Mouse (Mus musculus) liver, embryonic 13.5 days (tissue): ENCODE measurements around the gene Gatad1. TPM values are rescaled to one million over a fixed set of nuclear protein-coding genes. Genes with fewer than 3 reads are reported as not detected.

Experiments used
- ATAC-seq: fragments of 200-750 bp; cut with Nextera tagmentation; 2 replicates; pipeline ENCODE4 v1.8.0; 2017; ENCODE audit warnings: low read depth, mild to moderate bottlenecking, moderate number of reproducible peaks, moderate library complexity
- DNase-seq: peaks from one replicate; pipeline ENCODE4 v3.0.0; 2022
- H3K27ac ChIP-seq: fragments of 300-500 bp; sonication (generic); 2 replicates; pipeline ENCODE4 v1.5.1; 2015; ENCODE audit warnings: moderate library complexity, mild to moderate bottlenecking, inconsistent platforms
- H3K27me3 ChIP-seq: fragments of 300-500 bp; sonication (generic); 2 replicates; pipeline ENCODE4 v1.6.1; 2015; ENCODE audit warnings: mild to moderate bottlenecking, inconsistent platforms
- H3K36me3 ChIP-seq: fragments of 300-500 bp; sonication (generic); 2 replicates; pipeline ENCODE4 v1.6.1; 2015; ENCODE audit warnings: mild to moderate bottlenecking, inconsistent platforms
- H3K4me1 ChIP-seq: fragments of 300-500 bp; sonication (generic); replicated peaks from 2 replicates; pipeline ENCODE4 v1.6.1; 2015; ENCODE audit warnings: inconsistent platforms
- H3K4me2 ChIP-seq: fragments of 300-500 bp; sonication (generic); 2 replicates; pipeline ENCODE4 v1.6.1; 2015; ENCODE audit warnings: inconsistent platforms, mild to moderate bottlenecking, moderate library complexity
- H3K4me3 ChIP-seq: fragments of 300-500 bp; sonication (generic); replicated peaks from 2 replicates; pipeline ENCODE4 v1.5.1; 2015; ENCODE audit warnings: mild to moderate bottlenecking, inconsistent platforms
- H3K9ac ChIP-seq: fragments of 300-500 bp; sonication (generic); 2 replicates; pipeline ENCODE4 v1.6.1; 2015; ENCODE audit warnings: mild to moderate bottlenecking, inconsistent platforms
- H3K9me3 ChIP-seq: fragments of 300-500 bp; sonication (generic); replicated peaks from 2 replicates; pipeline ENCODE4 v1.6.1; 2016; ENCODE audit warnings: inconsistent platforms
- WGBS: fragments of 180-500 bp; shearing (Covaris S2); methylation state at CpG from one replicate; pipeline ENCODE4 v1.1.7; 2015; ENCODE audit not compliant: insufficient replicate concordance; 5-methylcytosine and 5-hydroxymethylcytosine counted together
- microRNA-seq: library from miRNA; unstranded; fragments of <30 nt; microRNA quantifications from one replicate; pipeline ENCODE4, GENCODE M21; 2016
- polyA plus RNA-seq: library from polyadenylated mRNA; unstranded; fragments of >200 nt; fragmentation: Nextera tagmentation; extraction: Ambion mirVana; gene quantifications from 2 replicates; pipeline ENCODE4 v1.2.1, GENCODE M21; 2015

The Gatad1 gene
- polyA plus RNA-seq, 1 experiment from 2014 or later, result 32.2 TPM

DNA sequence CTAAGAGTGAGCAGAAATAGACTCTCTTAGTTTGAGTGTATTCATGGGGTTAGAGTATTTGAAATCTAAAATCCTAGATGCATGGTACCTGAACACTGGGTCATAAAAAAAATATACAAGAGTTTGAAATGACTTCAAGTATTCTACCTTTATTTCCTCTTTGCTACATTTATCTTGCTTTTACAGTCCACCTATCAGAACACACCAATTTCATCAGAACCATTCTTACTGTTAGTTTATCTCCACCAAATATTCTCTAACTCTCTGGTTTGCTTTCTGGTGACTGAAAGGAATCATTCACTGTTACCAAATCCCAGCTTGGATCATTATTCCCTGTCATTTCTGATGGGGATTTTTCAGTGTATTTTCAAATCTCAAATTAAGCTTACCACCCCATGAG lies 59.8 kb downstream of the Gatad1 start:
- Histone ChIP-seq H3K4me2 (peak overlapping the region; percentile 89), H3K27ac (no peak overlapping the region), H3K4me1 (peaks cover 17% of the 10 kb centered on the region), H3K9ac (peak overlapping the region; percentile 75), H3K4me3 (peak overlapping the region; percentile 73), H3K36me3 (0 out of 2 replicates have a peak, but pooled peaks cover 4% of the 10 kb centered on the region), H3K9me3 (no peaks in the 10 kb centered on the region), H3K27me3 (no peaks in the 10 kb centered on the region)
- ATAC-seq, result no peak
- DNase-seq, result no peak

DNA sequence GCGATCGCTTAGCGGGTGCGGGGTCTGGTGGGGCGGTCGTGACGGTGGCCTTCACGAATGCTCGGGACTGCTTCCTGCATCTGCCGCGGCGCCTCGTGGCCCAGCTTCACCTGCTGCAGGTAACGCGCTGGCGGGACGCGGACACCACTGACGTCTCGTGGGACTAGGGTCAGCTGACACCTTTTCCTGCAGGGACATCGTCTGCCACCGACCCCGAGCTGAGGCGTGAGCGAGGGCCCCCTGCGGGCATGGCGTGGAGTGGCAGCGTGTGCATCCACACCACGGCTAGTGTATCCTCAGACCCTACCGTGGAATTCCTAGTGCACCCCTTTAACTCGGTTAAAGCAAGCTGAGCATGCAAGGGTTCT lies 60.6 kb downstream of the Gatad1 start, which contains the start of gene Rbm48:
TSS of gene Rbm48 (minus strand) at position 187 of the 368 bp plus-strand sequence.
- under 1% methylated on average over 31 of the region's 31 CpGs for WGBS
- peak; percentile 70 for DNase-seq
- Histone ChIP-seq H3K9me3 (no peaks in the 10 kb centered on the region), H3K4me3 (peak within 1 kb of the TSS; percentile 73), H3K27ac (peak within 1 kb of the TSS; percentile 66), H3K9ac (peak within 1 kb of the TSS; percentile 75), H3K36me3 (peaks cover 10% of the 10 kb centered on the region), H3K4me2 (peak within 1 kb of the TSS; percentile 89), H3K4me1 (peaks cover 17% of the 10 kb centered on the region), H3K27me3 (no peaks in the 10 kb centered on the region)
- ATAC-seq, result peak; percentile 66

DNA sequence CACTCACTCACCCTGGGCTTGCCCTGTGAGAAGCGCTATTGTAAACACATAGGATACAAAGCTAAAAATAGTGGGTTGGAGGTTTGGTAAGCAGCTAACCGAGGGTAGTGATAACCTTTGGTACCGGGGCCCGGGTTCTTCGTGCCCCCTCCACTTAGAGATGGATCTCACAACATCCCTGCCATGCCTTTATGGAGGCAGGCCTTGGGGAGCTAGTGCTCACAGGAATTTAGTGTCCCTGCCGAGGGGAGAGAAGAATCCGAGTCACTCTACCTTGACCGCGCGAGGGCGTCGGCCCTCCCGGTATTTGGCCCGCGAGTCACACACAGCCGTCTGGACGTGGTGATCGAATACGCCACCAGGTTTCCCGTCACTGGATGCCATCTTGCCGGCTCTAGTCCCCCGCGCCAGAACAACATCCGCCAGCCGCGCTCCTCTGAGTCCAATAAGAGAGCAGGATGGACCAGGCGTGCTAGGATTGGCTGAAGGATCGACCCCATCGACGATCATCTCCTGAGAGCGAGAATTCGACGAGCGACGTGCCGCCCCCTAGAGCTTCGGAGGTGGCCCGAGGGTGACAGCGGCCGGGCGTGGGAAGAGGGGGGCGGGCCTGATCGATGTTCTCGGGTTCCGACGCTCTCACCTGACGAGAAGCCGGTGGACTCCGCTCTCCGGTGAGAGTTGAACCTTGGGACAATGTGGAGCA lies 61.1 kb downstream of the Gatad1 start, which contains the start of gene Pex1:
TSS of gene Pex1 (plus strand) at position 374 of the 706 bp plus-strand sequence.
- DNase-seq (peak; percentile 92), ATAC-seq (peak; percentile 95)
- no peaks in the 10 kb centered on the region for H3K9me3 ChIP-seq
- peak within 1 kb of the TSS; percentile 75 for H3K9ac ChIP-seq
- H3K27me3 ChIP-seq, result no peaks in the 10 kb centered on the region
- peaks cover 15% of the 10 kb centered on the region for H3K36me3 ChIP-seq
- H3K4me2 ChIP-seq, result peak within 1 kb of the TSS; percentile 89
- H3K4me1 ChIP-seq, result peaks cover 17% of the 10 kb centered on the region
- under 1% methylated on average over 50 of the region's 50 CpGs for WGBS
- H3K4me3 ChIP-seq, result peak within 1 kb of the TSS; percentile 73
- peak within 1 kb of the TSS; percentile 66 for H3K27ac ChIP-seq

Small RNA genes lying within 50 kb of the gene (microRNA-seq; reads per million reads assigned to microRNA genes)
- not detected for gene Gm22926
- gene Gm26238, result not detected

Other genes with a start within 250 kb of the Gatad1 start
- 13.8 and 17.3 TPM in 2 replicates for gene Fam133b, start 113.4 kb downstream of the Gatad1 start, polyA plus RNA-seq
- gene 1700109H08Rik, start 85.6 kb downstream of the Gatad1 start, polyA plus RNA-seq, result 0.82 and 1.3 TPM in 2 replicates
- 4.9 and 7.3 TPM in 2 replicates for gene Pex1, start 61.1 kb downstream of the Gatad1 start, polyA plus RNA-seq
- gene Rbm48, start 60.6 kb downstream of the Gatad1 start, polyA plus RNA-seq, result 6.8 and 7.3 TPM in 2 replicates
- not detected in 2 replicates for gene Tmbim7, start 6.0 kb downstream of the Gatad1 start, polyA plus RNA-seq
- gene Ankib1, start 145.7 kb upstream of the Gatad1 start, polyA plus RNA-seq, result 3.9 and 5.1 TPM in 2 replicates
- 22.9 and 30.5 TPM in 2 replicates for gene Krit1, start 146.0 kb upstream of the Gatad1 start, polyA plus RNA-seq
- gene Lrrd1, start 188.0 kb upstream of the Gatad1 start, polyA plus RNA-seq, result not detected in 2 replicates
- 7.1 and 8.3 TPM in 2 replicates for gene Mterf1a, start 236.7 kb upstream of the Gatad1 start, polyA plus RNA-seq